Mouse (Mus musculus): Measurements from ENCODE around the gene Tekt2.
A peak's percentile ranks its signal among the peaks of the same experiment; 100 is the strongest.

The Tekt2 gene

GRCm38 (mm10) chr4:126306058-126306457, 19.4 kb downstream of the Tekt2 start:
- no peak for DNase-seq

GRCm38 (mm10) chr4:126305428-126305827, 20.1 kb downstream of the Tekt2 start:
- no peak for DNase-seq

- DNase-seq: no peak
These were observed 21.6 kb downstream of the Tekt2 start for GRCm38 (mm10) chr4:126303877-126304276.

- no peak for DNase-seq
These were observed 23.7 kb downstream of the Tekt2 start for GRCm38 (mm10) chr4:126301584-126302309.

- no peak for DNase-seq
These were observed 24.4 kb downstream of the Tekt2 start for GRCm38 (mm10) chr4:126300916-126301583.

- peak; percentile 23 for DNase-seq
These were observed 28.8 kb downstream of the Tekt2 start for GRCm38 (mm10) chr4:126296617-126297101.

GRCm38 (mm10) chr4:126295937-126296336, 29.6 kb downstream of the Tekt2 start:
- DNase-seq: no peak

- no peak for DNase-seq
These were observed 30.3 kb downstream of the Tekt2 start for GRCm38 (mm10) chr4:126295152-126295551.

GRCm38 (mm10) chr4:126291196-126291595, 34.3 kb downstream of the Tekt2 start:
- no peak for DNase-seq

GRCm38 (mm10) chr4:126290314-126290713, 35.2 kb downstream of the Tekt2 start:
- no peak for DNase-seq

- DNase-seq: no peak
These were observed 37.3 kb downstream of the Tekt2 start for GRCm38 (mm10) chr4:126288085-126288666.

- DNase-seq: no peak
These were observed 38.0 kb downstream of the Tekt2 start for GRCm38 (mm10) chr4:126287302-126287995.

- peak; percentile 31 for DNase-seq
These were observed 39.0 kb downstream of the Tekt2 start, which contains the start of gene Col8a2 for GRCm38 (mm10) chr4:126286492-126286891. Gene Col8a2 (plus strand): TSS chr4:126286793.

- no peak for DNase-seq
These were observed 41.9 kb downstream of the Tekt2 start for GRCm38 (mm10) chr4:126283582-126283981.

GRCm38 (mm10) chr4:126281706-126282105, 43.8 kb downstream of the Tekt2 start:
- DNase-seq: no peak

GRCm38 (mm10) chr4:126278961-126279360, 46.5 kb downstream of the Tekt2 start:
- DNase-seq: no peak

- no peak for DNase-seq
These were observed 46.9 kb downstream of the Tekt2 start for GRCm38 (mm10) chr4:126278565-126278915.

GRCm38 (mm10) chr4:126277906-126278564, 47.5 kb downstream of the Tekt2 start:
- DNase-seq: peak; percentile 54

- no peak for DNase-seq
These were observed 49.8 kb downstream of the Tekt2 start for GRCm38 (mm10) chr4:126275681-126276131.

GRCm38 (mm10) chr4:126275081-126275480, 50.4 kb downstream of the Tekt2 start:
- DNase-seq: no peak

- DNase-seq: no peak
These were observed 51.7 kb downstream of the Tekt2 start for GRCm38 (mm10) chr4:126273753-126274152.

Measured in liver (tissue).